Mouse (Mus musculus): ENCODE data around the gene Gchfr. TPM values are rescaled to one million over a fixed set of nuclear protein-coding genes. Genes with fewer than 3 reads are reported as not detected.
A peak's percentile ranks its signal among the peaks of the same experiment; 100 is the strongest.

Gene Gchfr
- total RNA-seq (2014; rRNA removed) = 9.8 and 17.7 TPM in 2 replicates
- 16.8 and 19.2 TPM in 2 replicates for polyA plus RNA-seq (2015; fragmentation: Nextera tagmentation; extraction: Ambion mirVana)

DNA sequence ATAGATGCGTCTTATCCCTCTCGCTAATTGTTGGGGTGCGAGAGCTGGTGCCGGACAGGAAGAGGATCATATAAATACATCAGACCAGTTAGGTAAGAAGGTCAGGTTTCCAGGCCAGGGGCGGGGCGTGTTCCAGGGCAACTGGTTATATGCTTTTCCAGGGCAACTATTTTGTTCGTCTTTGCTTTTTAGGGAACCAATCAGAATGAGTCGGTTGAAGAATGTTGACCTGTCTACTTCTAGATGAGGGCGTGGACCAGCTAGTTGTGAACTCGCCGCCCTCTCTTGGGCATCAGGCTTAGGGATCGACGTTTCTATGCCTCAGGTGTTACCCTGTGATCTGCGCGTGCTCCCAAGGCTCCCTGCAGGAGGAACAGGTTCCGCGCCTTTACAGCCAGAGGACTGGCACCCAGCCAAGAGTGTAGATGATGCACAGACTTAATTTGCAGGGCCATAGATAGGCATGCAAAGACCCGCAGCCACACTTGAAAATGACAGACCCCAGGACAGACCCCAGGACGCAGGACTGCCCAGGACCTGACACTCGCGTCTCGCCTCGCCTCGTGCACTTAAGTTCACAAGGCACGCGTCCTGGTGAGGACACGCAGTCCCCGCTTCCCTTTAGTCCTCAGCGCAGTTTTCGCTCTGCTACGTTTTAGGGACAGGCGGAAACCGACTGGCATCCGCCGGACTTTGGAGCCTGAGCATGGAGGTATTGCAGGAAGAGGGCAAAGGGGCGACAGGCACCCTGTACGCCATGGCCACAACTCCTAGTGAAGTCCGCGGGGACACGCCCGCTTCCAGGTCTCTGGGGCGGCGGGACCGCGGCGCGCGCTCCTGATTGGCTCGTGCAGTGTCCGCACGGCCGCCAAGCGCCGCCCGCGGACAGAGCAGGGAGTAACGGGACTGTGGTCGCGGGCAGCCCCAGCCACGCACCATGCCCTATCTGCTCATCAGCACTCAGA, at the start of gene Gchfr:
Gene Gchfr, plus strand, starts transcription at position 873 of the 965 bp plus-strand sequence.
- peak; percentile 83 for ATAC-seq
- Histone ChIP-seq H3K36me3 (ENCODE audit: insufficient read depth, low read length) (no peaks in the 10 kb centered on the region), H3K27ac (no peak within 1 kb of the TSS), H3K9ac (replicated peaks; ENCODE audit: low read length) (peak within 1 kb of the TSS; percentile 43), H3K4me3 (ENCODE audit: low read length) (peak within 1 kb of the TSS; percentile 54), H3K4me1 (ENCODE audit: insufficient read depth, low read length) (peaks cover 7% of the 10 kb centered on the region; the same call in 1 of the 2 replicates), H3K4me2 (ENCODE audit: low read depth, low read length) (peak within 1 kb of the TSS; percentile 100), H3K9me3 (ENCODE audit: low read length) (no peaks in the 10 kb centered on the region), H3K27me3 (ENCODE audit: insufficient read depth, low read length) (peaks cover 3% of the 10 kb centered on the region; the same call in 1 of the 2 replicates)
- under 1% methylated on average over 56 of the region's 60 CpGs for WGBS
- TF ChIP-seq CTCF (IDR thresholded peaks at IDR 0.05; ENCODE audit: low read depth) = peak; percentile 20; the same call in 1 of the 2 replicates
- peak; percentile 71 for DNase-seq (ENCODE audit: low spot score)

DNA sequence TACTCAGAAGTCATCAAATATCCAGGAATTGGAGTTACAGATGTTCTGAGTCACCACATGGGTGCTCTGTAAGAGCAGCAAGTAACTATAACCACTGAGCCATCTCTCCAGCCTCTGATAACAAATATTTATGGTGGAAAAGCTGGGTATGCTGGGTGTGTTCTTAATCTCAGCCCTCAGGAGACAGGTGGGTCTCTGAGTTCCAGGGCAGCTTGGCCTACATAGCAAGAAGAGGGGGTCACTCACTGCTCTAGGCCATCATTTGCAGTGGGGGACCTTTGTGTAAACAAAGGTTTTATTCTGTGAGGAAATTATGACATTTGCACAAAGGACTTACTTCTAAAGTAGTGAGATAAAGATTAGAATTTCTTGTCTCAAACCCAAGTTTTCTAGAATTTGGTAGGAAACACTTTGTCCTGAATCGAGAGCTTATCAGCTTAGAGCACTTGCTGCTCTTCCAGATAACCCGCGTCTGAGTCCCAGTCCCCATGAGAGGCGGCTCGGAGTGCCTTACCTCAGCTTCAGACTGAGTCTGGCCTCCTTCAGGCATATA, 31.2 kb upstream of the Gchfr start:
- Histone ChIP-seq H3K9ac (replicated peaks; ENCODE audit: low read length) (no peak overlapping the region), H3K4me1 (ENCODE audit: insufficient read depth, low read length) (no peaks in the 10 kb centered on the region), H3K9me3 (ENCODE audit: low read length) (no peaks in the 10 kb centered on the region), H3K4me2 (ENCODE audit: low read depth, low read length) (no peak overlapping the region), H3K36me3 (ENCODE audit: insufficient read depth, low read length) (peaks cover 37% of the 10 kb centered on the region), H3K27ac (no peak overlapping the region), H3K27me3 (ENCODE audit: insufficient read depth, low read length) (no peaks in the 10 kb centered on the region), H3K4me3 (ENCODE audit: low read length) (no peak overlapping the region)
- ATAC-seq (no peak), DNase-seq (ENCODE audit: low spot score) (no peak)
- 86% methylated on average over 5 of the region's 5 CpGs for WGBS
- TF ChIP-seq CTCF (IDR thresholded peaks at IDR 0.05; ENCODE audit: low read depth) = no peak

DNA sequence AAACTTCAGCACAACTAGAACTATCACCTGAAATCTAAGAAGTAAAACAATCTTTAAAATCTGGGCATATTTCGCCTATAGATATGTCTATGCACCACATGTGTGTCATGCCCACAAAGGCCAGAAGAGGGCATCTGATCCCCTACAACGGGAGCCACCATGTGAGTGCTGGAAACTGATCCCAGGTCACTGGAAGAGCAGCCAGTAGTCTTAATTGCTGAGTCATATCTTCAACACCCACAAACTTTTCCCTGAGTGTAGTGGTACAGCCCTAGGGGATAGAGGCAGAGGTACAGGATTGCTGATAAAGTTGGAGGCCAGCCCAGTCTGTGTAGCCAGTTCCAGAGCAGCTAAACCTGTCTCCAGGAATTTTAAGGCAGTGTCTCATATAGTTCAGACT, 22.4 kb upstream of the Gchfr start:
- Histone ChIP-seq H3K9ac (replicated peaks; ENCODE audit: low read length) (no peak overlapping the region), H3K9me3 (ENCODE audit: low read length) (no peaks in the 10 kb centered on the region), H3K27ac (no peak overlapping the region), H3K4me3 (ENCODE audit: low read length) (no peak overlapping the region), H3K4me2 (ENCODE audit: low read depth, low read length) (no peak overlapping the region), H3K36me3 (ENCODE audit: insufficient read depth, low read length) (peaks cover 78% of the 10 kb centered on the region), H3K27me3 (ENCODE audit: insufficient read depth, low read length) (no peaks in the 10 kb centered on the region), H3K4me1 (ENCODE audit: insufficient read depth, low read length) (no peaks in the 10 kb centered on the region)
- 86% methylated on average over 2 of the region's 2 CpGs for WGBS
- no peak for ATAC-seq
- DNase-seq (ENCODE audit: low spot score) = no peak
- peak; percentile 39; the same call in 1 of the 2 replicates for TF ChIP-seq CTCF (IDR thresholded peaks at IDR 0.05; ENCODE audit: low read depth)

DNA sequence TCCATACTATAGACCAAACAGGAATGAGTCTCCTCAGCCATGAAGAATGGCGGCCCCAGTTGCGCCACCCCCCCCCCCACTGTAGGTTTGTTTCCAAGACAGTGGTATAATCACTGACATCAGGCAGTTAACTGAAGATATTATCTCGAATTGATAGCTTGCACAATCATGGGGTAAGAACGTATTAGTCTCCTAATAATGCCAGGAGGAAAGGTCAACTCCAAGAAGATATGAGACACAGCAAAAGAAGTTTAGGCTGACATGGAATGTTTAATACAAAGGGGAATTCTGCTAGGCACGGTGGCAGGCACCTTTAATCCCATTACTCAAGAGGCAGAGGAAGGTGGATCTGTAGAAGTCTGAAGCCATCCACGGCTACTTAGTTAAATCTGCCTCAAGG, 21.1 kb upstream of the Gchfr start:
- ATAC-seq = no peak
- DNase-seq (ENCODE audit: low spot score) = no peak
- H3K27ac ChIP-seq = no peak overlapping the region
- WGBS = 82% methylated on average over 6 of the region's 6 CpGs
- peaks cover 79% of the 10 kb centered on the region for H3K36me3 ChIP-seq (ENCODE audit: insufficient read depth, low read length)
- no peaks in the 10 kb centered on the region for H3K27me3 ChIP-seq (ENCODE audit: insufficient read depth, low read length)
- no peak overlapping the region for H3K4me2 ChIP-seq (ENCODE audit: low read depth, low read length)
- no peaks in the 10 kb centered on the region for H3K4me1 ChIP-seq (ENCODE audit: insufficient read depth, low read length)
- no peak overlapping the region for H3K4me3 ChIP-seq (ENCODE audit: low read length)
- no peak overlapping the region for H3K9ac ChIP-seq (replicated peaks; ENCODE audit: low read length)
- no peaks in the 10 kb centered on the region for H3K9me3 ChIP-seq (ENCODE audit: low read length)
- no peak for TF ChIP-seq CTCF (IDR thresholded peaks at IDR 0.05; ENCODE audit: low read depth)

DNA sequence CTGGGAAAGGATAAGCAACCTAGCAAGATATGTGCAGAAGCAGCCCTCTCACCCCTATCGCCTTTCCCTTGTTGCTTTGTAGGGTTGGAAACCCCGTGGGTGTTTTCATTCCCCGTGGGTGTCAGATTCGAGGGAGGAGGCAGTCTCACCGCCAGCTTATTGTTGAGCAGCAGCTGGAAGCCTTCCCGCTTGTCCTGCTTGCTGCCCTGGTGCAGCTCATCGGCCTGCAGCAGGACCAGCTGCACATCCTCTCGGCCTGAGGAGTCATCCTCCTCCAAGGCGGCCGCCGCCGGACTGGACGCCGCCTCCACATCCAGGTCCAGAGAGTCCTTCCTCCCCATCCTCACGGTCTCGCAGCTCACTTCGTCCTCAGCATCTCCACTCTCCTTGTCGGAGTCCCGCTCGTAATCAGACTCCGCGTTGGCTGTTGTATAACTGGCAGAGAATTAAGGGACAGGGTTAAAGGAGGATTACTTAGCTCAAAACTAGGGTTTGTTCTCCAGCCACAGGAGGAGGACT, 20.4 kb upstream of the Gchfr start:
- H3K27ac ChIP-seq = no peak overlapping the region
- no peak overlapping the region for H3K9ac ChIP-seq (replicated peaks; ENCODE audit: low read length)
- peaks cover 79% of the 10 kb centered on the region for H3K36me3 ChIP-seq (ENCODE audit: insufficient read depth, low read length)
- H3K4me3 ChIP-seq (ENCODE audit: low read length) = no peak overlapping the region
- DNase-seq (ENCODE audit: low spot score) = no peak
- no peak for ATAC-seq
- H3K9me3 ChIP-seq (ENCODE audit: low read length) = no peaks in the 10 kb centered on the region
- H3K4me1 ChIP-seq (ENCODE audit: insufficient read depth, low read length) = no peaks in the 10 kb centered on the region
- no peak overlapping the region for H3K4me2 ChIP-seq (ENCODE audit: low read depth, low read length)
- 84% methylated on average over 22 of the region's 22 CpGs for WGBS
- no peak for TF ChIP-seq CTCF (IDR thresholded peaks at IDR 0.05; ENCODE audit: low read depth)
- H3K27me3 ChIP-seq (ENCODE audit: insufficient read depth, low read length) = no peaks in the 10 kb centered on the region

DNA sequence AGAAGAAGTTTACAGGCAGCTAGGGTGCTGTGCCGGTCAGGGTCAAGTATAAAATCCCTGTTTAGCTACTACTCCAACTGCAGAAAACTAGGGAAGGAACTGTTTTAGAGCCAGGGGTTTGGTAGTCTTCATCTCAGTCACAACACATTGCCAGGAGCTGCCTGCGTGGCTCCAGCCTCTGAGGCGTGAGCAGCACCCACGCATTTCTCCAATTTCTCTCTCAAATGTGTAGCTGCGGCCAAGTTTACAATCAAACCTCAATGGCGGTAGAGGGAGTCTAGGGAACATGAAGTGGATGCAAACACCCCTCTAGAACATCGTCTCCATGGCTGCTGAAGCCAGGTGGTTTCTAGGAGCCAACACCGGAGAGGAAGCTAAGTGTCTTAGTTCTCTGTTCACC, 19.8 kb upstream of the Gchfr start:
- no peak overlapping the region for H3K27ac ChIP-seq
- H3K4me1 ChIP-seq (ENCODE audit: insufficient read depth, low read length) = no peaks in the 10 kb centered on the region
- WGBS = 92% methylated on average over 8 of the region's 8 CpGs
- H3K9me3 ChIP-seq (ENCODE audit: low read length) = no peaks in the 10 kb centered on the region
- no peak overlapping the region for H3K9ac ChIP-seq (replicated peaks; ENCODE audit: low read length)
- ATAC-seq = no peak
- peaks cover 78% of the 10 kb centered on the region for H3K36me3 ChIP-seq (ENCODE audit: insufficient read depth, low read length)
- no peak for DNase-seq (ENCODE audit: low spot score)
- H3K4me2 ChIP-seq (ENCODE audit: low read depth, low read length) = no peak overlapping the region
- H3K27me3 ChIP-seq (ENCODE audit: insufficient read depth, low read length) = no peaks in the 10 kb centered on the region
- no peak overlapping the region for H3K4me3 ChIP-seq (ENCODE audit: low read length)
- no peak for TF ChIP-seq CTCF (IDR thresholded peaks at IDR 0.05; ENCODE audit: low read depth)

All from hindbrain, postnatal 0 days (tissue).